Mouse (Mus musculus): ENCODE measurements around the gene 2610301B20Rik.
"Not testable (repeated sequence)": the region's sequence is repeated elsewhere in the genome, so short reads cannot be mapped to it uniquely, and the experiment has no call there.

2610301B20Rik gene

GRCm38 (mm10) chr4:10911417-10911816 lies 37.1 kb downstream of the 2610301B20Rik start:
- DNase-seq: not testable (repeated sequence)

DNA sequence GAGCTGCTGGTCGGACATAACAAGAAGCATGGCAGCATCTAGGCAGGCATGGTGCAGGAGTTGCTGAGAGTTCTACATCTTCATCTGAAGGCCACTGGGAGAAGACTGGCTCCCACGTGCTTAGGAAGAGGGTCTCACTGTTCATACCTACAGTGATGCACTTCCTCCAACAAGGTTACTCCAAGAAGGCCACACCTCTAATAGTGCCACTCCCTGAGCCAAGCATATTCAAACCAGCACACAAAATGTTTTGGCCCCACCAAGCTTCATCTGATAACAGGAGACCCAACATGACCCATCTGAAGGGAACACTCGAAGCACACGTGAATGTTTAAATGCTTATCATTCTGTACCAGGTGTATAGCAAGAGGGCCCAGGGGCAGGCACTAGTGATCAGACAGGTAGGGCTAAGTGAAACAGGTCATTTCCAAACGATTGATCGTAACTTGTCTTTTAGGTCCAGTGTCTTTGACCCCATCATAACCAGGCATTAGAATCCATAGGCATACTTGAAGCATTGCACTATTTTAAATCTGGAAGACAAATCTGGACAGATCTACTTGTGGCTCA lies 37.7 kb downstream of the 2610301B20Rik start:
- no peak for DNase-seq

DNA sequence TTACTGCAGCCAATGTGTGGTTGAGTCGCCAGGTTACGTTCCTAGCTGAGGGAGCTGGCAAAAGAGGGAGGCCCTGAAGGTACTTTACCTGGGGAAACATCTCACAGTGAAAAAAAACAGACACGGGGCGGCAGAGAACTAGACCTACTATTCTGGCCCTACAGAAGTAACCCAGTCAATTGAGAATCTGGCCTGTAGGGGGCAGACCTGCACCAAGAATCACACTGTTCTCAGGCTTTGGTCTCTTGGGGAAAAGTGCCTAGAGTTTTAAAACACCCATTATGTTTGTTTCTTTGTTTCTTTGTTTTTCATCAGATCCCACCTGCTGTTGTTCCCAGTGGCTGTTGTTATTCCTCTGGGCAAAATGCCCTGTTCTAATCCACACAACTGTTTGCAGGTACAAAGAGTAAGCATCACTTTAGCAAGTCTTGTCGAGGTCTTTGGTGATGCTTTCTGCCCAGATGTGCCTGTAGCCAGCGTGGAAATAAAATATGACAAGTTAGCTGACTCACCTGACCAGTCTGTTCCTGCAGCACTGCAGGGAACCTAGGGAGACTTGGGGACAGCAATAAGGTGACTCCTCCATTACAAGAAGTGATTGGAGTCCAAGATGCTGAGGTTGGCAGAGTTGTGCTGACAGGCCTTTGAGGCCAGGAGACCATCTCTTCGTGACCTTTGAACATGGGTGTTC lies 38.5 kb downstream of the 2610301B20Rik start:
- peak; percentile 93 to 95 for DNase-seq

GRCm38 (mm10) chr4:10913409-10913808 lies 39.1 kb downstream of the 2610301B20Rik start:
- no peak for DNase-seq

- no peak for DNase-seq
These were observed 40.5 kb downstream of the 2610301B20Rik start for GRCm38 (mm10) chr4:10914766-10915165.

GRCm38 (mm10) chr4:10915271-10915670 lies 41.0 kb downstream of the 2610301B20Rik start:
- DNase-seq: no peak

DNA sequence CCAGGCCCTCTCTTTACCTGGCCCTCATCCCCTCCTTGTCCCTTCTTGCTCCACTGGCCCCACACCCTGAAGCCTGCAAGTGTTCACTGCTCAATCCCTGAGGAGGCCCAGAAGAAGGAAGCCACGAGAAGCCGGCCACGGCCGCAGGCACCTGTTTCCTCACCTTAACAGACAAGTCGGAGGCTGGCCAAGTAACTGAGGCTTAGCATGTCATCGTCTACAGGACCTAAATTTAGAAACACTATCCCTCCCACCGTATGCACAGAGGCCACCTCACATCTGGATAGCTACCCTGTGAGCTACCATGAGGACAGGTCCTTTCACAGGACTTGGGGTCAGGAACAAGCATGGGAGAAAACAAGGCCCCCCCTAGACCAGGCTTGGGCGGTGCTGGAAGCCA lies 44.1 kb downstream of the 2610301B20Rik start:
- no peak for DNase-seq

DNA sequence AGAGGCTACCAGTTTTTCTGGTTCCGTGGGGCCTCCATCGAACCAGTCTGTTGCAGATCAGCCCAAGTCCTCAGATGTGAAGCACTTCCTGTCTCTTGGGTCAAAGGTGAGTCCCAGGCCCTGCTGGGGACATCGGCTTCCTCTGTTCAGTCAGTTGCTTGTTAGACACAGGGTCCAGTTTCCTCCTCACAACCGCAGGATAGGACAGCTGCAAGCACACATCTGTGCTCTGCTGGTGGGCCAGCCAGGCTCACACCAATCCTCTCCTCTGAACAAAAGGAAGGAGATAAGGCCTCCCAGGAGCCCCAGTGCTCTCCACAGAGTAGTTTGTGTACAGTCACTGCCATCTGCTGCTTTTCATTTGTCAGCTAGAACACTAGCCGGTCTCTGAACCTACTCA lies 44.8 kb downstream of the 2610301B20Rik start:
- DNase-seq: no peak

DNA sequence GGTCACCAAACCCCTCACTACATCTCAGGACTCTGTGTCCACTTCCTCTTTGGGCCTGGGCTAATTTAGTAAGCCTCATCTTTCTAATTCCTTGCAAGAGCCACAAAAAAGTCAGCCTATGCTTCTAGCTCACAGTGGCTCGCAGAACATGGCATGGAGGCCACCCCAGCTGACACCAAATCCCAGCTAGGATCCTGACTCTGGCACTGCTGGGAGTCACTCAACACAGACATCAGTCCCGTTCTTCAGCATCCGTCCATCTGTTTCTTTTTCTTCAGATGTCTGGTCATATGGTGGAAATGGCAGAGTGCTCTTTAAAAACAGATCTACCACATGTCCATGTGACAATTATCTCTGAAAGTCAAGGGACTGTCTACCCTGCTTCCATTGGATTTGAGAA lies 45.2 kb downstream of the 2610301B20Rik start:
- DNase-seq: no peak

GRCm38 (mm10) chr4:10919987-10920386 lies 45.7 kb downstream of the 2610301B20Rik start:
- DNase-seq: no peak

DNA sequence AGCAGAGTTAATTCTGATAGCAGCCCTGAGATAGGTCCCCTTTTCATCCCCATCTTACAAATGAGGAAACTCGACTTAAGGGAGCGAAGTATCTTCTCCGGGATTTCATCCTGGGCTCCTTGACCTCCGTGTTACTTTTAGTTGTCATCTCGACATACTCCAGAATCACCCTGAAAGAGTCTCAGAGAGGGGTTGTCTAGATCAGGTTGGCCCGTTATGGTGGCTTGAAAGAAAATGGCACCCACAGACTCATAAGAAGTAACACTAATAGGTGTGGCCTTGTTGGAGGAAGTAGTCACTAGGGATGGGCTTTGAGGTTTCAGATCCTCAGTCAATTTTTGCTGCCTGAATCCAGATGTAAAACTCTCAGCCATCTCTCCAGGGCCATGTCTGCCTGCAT lies 46.3 kb downstream of the 2610301B20Rik start:
- DNase-seq: no peak

GRCm38 (mm10) chr4:10923180-10923579 lies 48.9 kb downstream of the 2610301B20Rik start:
- DNase-seq: peak; percentile 63 to 73

DNA sequence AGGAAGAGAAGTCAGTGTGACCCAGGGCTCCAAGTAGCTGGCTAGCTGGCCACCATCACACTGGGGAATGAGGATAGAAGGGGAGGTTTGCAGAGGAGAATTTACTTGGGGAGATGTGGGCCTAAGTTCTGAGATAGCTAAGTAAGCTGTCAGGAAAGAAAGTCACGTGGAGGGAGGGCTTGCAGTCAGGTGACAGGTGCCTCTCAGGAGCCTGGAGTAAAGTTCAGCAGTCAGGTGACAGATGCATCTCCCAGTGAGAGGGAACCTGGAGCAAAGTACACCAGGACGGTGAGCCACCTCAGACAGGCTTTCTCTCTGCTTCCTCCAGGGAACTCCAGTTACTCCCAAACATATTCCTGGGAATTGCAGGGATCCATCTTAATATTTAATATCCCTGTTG lies 49.8 kb downstream of the 2610301B20Rik start:
- no peak for DNase-seq

GRCm38 (mm10) chr4:10924541-10924940 lies 50.2 kb downstream of the 2610301B20Rik start:
- DNase-seq: no peak

DNA sequence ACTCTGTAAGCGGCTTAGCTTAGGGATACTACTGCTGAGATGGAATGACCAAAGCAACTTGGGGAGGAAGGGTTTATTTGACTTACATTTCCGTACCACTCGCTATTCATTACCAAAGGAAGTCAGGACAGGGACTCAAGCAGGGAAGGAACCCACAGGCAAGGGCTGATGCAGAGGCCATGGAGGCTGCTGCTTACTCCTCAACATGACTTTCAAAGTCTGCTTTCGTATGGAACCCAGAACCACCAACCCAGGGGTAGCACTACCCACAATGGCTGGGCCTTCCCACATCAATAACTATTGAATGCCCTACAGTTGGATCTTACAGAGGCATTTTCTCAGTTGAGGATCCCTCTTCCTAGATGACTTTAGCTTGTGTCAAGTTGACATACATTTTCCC lies 52.1 kb downstream of the 2610301B20Rik start:
- DNase-seq: no peak

- no peak for DNase-seq
These were observed 53.9 kb downstream of the 2610301B20Rik start for GRCm38 (mm10) chr4:10928158-10928557.

GRCm38 (mm10) chr4:10929726-10930125 lies 55.4 kb downstream of the 2610301B20Rik start:
- DNase-seq: no peak

GRCm38 (mm10) chr4:10931040-10931439 lies 56.7 kb downstream of the 2610301B20Rik start:
- no peak for DNase-seq

GRCm38 (mm10) chr4:10932091-10932745 lies 57.9 kb downstream of the 2610301B20Rik start:
- DNase-seq: no peak

- no peak for DNase-seq
These were observed 58.5 kb downstream of the 2610301B20Rik start for GRCm38 (mm10) chr4:10932782-10933181.

- DNase-seq: no peak
These were observed 62.5 kb downstream of the 2610301B20Rik start for GRCm38 (mm10) chr4:10936766-10937165.

Data from cerebellum, postnatal 14 days (tissue).